Mouse (Mus musculus): ENCODE data around the gene Wdtc1.

Wdtc1 gene

DNA sequence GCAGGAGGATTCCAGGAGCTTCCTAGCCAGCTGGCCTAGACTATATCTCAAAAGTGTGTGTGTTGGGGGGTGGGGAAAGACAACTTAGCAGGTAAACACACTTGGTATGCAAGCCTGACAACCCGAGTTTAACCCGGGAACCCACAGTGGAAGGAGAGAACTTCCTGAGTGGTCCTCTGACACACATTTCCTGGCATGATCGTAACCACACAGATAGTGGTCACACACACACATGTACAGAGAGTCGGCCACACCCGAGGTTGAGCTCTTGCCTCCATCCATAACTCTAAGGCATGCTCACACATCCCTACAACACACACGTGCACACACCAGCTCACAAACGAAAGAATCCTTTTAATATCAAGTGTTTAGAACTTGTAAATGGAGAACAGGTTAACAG lies 25.2 kb downstream of the Wdtc1 start:
- DNase-seq (ENCODE audit: low read depth, low spot score): no peak

DNA sequence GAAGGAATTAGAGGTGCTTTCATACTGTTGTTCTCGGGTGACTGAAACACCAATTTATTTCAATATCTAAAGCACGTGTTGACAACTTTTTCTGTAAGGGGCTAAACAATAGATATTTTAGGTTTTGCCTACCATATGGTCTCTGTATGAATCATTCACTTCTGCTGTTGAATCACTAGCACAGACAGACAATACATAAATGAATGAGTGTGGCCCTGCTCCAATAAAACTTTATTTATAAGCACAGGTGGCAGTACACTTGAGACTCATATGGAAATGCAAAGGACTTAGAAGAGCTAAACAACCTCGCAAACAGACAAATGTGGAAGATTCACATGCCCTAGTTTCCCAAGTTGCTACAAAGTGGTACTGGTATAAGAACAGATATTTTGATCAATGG lies 33.6 kb downstream of the Wdtc1 start:
- no peak for DNase-seq (ENCODE audit: low read depth, low spot score)

DNA sequence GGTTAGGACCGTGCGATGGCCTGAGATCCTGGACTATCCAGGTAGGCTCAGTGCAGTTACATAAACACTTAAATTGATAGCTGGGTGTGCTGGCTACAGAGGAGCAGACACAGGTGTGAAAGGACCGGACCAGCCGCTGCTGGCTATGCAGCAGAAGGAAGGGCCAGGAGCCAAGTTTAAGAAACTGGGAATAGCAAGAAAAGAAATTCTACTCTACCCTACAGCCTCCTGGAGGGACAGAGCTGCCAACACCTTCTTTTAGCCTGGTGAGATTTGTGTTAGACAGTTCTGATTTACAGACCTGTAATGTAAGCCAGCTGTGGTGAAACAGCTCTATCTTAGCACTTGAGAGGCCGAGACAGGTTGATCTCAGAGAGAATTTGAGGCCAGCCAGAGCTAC lies 37.3 kb downstream of the Wdtc1 start:
- peak; percentile 67 for DNase-seq (ENCODE audit: low read depth, low spot score)

DNA sequence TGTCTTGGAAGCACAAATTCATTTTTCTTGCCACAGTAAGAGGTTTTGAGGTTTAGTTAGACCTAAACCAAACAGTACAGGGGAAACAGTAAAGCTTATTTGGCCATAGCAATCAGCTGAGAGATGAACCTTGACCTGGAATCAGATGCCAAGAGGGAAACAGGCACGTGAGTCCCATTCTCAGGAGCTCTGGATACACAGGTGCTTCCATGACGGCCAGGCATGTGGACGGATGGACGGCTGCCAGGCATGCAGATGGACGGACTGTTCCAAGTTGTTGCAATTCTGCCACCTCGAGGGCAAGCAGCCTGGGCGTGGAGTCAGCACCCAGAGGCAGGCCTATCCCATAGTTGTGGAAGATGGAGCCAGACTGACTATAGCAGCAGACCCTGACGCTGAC lies 38.4 kb downstream of the Wdtc1 start:
- DNase-seq (ENCODE audit: low read depth, low spot score): no peak

DNA sequence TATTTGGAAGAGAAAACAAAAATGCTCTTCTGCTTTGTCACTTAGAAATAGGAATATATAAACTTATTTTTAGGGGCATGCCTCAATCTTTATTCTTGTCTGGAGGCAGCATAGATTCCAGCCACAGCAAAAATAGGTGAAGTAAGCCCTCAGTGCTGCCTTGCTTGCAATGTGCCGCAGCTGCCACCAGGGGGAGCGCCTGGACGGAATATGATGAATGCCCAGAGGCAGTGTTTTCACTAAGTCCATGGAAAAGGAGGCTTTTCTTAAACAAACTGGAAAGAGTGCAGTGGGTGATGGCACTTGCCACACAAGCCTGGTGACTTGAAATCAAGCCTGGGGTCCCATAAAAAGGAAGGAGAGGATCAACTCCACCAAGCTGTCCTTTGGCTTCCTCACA lies 43.3 kb downstream of the Wdtc1 start:
- DNase-seq (ENCODE audit: low read depth, low spot score): peak; percentile 64

DNA sequence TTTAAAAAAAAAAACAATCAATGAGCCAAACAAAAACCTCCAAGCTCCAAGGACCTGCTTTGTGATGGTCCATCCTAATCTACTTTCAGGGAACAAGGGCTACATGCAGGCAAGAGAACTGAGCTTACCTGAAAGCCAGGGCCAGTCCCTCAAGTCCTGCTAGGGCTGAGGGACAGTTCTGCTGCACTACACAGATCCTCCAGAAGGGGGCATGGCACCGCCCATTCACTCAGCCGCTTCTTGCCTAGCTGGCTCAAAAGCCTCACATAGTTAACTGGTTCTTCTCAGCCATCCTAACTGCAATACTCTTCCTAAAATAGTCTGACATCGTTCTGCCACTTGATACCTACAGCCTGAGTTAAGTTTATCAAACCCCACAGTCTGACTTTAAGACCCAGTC lies 46.0 kb downstream of the Wdtc1 start:
- peak; percentile 58 for DNase-seq (ENCODE audit: low read depth, low spot score)

DNA sequence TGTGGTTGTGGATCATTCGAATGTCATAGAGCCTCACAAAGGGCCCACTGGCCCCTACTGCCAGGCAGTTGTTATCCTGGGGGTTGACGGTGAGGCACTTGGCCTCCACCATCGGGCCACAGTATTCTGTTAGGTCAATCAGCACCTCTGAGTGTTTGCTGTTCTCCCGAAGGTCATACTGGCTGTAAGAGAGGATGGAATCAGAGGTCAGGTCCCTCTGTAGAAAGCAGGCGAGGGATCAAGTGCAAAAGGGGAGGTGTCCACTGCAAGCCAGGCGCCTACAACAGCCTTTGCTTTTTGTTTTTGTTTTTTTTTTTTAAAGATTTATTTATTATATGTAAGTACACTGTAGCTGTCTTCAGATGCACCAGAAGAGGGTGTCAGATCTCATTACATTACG lies 47.5 kb downstream of the Wdtc1 start:
- DNase-seq (ENCODE audit: low read depth, low spot score): no peak

DNA sequence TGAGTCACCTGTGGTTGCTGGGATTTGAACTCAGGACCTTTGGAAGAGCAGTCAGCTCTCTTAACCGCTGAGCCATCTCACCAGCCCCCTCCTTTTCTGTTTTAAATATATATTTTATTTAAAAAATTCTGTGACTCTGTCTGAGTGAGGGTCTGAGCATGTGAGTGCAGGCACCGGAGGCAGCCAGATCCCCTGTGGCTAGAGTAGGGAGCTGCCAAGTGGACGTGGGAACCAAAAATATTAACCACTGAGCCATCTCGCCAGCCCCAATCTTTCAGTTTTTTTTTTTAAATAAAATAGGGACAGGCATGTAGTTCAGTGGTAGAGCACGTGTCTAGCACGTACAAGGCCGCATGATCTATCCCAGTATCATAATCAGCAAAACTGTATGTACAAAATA lies 48.5 kb downstream of the Wdtc1 start:
- DNase-seq (ENCODE audit: low read depth, low spot score): no peak

DNA sequence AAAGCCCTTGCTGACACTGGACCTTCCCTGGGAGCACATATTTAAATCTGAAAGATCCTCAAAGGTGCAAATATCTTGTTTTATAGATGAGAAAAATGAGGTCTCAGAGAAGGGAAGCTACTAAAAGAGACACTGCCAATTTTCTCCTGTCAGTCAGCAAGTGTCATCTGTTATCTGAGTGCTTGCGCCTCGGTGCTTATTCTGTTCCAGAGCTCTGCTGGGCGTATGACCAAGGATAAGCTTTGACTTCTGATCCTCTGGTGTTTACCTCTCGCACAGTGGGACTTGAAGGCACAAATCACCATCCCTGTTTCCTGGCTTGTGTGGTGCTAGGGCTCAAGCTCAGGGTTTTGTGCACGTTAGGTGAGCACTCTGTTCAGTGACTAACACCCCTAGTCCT lies 50.6 kb downstream of the Wdtc1 start:
- no peak for DNase-seq (ENCODE audit: low read depth, low spot score)

DNA sequence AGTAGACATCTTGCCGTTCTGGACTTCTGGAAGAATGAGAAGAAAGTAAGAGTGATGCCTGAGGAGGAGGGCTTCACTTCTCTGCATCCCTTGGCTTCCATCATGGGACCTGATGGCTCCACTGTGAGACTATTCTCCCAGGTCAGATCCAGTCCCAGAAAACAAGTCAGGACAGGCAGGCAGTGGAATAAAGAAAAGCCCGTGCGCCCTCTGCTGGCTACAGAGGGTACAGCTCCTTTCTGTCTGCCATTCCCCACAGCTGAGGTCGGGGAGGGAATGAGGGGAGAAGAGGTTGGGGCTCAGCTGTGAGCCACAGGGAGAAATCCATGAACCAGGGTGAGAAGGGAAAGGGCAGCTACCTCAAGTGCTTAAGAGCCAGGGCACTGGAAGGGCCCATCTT lies 51.5 kb downstream of the Wdtc1 start:
- no peak for DNase-seq (ENCODE audit: low read depth, low spot score)

DNA sequence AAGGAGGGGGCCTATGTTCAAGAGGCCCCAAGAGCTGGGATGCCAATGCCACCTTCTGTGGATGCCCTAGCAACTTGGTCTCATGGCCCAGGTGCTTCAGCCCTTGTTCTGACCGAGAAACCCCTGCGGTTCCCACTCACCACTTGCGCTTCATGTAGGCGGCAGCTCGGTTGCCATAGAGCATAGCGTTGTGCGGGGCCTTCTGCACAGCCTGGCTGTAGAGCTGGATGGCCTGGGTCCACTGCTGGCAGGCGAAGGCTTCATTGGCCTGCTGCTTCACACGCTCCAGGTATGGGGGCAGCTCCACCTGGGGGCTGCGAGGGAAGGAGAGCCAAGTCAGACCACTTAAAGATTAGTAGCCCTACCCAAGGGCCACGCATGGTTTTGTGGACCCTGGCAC lies 52.9 kb downstream of the Wdtc1 start:
- no peak for DNase-seq (ENCODE audit: low read depth, low spot score)

DNA sequence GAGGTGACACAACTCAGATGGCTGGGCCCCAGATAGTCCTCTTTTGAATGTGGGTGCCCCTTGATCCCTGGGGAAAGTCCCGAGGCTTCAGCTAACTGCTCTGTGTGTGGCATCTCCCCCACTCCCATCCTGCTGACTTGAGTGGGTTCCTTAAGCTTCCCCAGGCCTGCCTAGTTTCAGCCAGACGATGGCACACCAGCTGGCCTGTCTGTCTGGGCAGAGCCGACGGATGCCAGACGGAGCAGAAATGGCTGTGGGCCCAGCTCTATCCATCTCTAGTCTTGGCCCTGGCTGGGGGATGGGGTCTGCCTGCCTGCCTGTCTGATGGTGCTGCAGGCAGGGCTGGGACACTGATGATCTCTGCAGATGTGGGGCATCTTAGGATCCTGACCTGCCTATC lies 53.6 kb downstream of the Wdtc1 start:
- no peak for DNase-seq (ENCODE audit: low read depth, low spot score)

DNA sequence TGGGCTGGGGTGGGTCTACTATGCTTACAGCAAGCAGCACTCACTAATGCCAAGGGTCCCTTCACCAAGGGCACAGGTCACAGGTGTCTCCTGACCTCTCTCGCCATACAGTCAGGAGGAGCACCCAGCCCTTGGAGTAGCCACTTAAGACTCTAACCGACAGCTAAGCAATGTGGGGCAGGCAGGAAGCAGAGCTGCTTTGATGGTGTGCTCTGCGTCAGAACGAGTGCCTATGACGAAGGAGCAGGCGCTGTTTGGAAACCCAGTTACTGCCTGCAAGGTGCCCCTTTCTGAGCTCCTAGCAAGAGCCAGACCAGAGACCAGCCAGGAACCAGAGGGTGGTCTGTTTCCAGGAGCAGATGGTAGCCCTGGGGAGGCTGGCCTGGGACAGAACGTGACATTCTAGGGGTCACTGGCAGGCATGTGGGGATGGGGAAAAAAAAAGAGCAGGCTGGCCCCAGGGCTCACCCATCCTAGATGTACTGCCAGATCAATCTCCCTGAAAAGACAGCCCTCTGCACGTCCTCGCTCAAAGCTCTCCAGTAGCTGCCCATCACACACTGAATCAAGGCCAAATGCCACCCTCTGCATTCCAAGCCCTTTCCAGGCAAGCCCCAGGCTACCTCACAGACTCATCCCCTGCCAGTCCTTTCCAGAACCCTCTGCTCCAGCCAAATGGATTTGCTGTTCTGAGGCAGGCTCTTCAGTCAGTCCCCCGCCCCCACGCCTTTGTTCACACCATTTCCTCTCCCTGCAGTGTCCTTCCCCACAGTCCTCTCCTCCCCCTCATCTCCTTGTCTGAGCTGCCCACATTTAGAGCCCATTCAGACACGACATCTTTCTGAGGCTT lies 54.5 kb downstream of the Wdtc1 start:
- DNase-seq (ENCODE audit: low read depth, low spot score): no peak

DNA sequence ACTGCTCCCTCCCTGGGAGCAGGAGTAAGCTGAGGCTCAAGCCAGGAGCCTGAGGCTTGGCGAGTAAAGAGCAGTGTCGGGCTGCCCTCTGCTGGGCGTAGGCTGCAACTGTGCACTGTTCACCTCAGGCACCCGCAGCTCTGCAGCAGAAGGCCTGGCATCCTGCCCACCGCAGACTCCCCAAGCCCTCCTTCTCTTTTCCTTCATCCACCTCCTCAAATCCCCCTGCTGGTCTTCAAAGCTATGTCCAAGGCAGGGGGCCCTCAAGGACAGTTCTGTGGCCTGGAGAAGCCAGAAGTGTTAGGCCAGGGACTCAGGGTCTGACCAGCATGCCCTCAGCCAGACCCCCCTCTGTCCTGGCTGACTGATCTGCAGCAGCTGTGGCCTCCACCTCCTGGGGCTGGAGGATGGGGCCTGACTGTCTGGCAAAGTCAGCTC lies 55.5 kb downstream of the Wdtc1 start:
- DNase-seq (ENCODE audit: low read depth, low spot score): peak; percentile 71

DNA sequence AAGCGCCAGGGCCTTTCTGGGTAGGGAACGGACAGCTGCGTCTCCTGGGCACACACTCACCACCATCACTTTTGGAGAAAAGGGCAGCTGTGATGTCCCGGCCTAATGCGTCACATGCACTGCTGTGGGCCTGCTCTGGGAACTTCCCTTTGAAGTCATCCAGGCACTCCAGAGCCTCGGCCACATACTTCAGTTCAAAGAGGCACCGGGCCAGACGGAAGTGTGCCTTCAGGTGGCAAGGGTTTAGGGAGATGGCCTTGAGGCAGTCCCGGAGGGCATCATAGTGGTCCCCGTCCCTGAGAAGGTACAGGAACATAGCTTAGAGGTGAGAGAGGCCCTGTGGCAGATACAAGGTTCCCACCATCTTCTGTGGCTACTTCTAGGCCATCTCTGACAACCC lies 55.9 kb downstream of the Wdtc1 start:
- no peak for DNase-seq (ENCODE audit: low read depth, low spot score)

DNA sequence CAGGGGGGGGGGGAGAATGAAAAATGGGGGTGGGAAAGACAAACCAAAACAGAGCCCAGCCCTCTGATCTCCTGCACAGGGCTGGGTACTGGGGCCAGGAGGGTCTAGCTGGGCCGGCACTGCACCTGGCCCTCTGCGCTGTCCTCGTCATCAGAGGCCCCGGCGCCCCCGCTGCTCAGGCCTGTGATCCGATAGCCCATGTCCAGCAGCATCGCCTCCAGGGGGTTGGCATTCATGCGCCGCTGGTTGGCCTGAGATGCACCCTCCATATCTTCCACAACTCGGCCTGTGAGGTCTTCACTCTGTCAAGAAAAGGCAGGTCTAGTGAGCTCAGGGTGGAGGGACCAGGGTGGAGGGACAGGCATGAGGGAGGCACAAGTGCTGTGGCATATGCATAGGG lies 59.2 kb downstream of the Wdtc1 start:
- DNase-seq (ENCODE audit: low read depth, low spot score): no peak

DNA sequence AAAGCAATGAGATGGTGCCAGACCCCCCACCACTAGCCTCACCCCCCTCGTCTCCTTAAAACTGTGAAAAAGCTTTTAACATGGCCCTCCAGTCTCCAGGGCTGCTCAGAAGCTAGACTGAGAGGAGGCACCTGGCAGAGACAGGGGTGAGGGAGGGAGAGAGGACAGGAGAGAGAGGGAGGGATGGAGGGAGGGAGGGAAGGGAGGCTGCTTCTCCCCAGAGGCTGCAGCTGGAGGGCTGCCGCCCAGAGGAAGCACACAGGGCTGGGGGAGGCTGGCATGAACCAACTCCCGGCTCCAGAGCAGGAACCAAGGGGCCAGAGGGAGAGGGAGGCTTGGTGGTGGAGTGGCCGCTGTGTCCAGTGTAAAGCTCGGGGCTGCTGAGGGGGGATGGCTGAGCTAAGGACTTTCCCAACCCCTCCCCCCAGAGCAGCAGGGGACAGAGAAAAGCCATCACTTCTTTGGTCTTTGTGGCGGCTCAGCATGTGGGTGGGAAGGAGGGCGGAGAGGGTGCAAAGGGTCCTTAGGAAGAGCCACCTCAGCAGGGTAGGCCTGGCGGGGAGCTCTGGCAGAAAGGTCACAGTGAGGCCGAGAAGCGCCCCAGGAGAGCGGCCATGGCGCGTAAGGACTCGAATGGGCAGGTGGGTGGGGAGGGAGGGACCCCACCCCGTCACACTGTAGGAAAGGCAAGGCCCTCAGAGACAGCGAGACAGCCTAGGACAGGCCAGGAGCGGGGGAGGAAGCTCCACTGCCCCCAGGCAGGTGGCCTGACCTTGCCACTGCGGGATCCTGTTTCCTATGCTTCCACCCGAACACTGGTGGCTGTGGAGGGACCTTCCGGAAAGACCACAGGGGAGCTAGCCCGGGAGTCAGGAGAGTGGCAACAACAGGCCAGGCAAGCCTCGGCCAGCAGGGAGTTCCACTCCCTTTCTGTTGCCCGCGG lies 60.1 kb downstream of the Wdtc1 start:
- DNase-seq (ENCODE audit: low read depth, low spot score): no peak

DNA sequence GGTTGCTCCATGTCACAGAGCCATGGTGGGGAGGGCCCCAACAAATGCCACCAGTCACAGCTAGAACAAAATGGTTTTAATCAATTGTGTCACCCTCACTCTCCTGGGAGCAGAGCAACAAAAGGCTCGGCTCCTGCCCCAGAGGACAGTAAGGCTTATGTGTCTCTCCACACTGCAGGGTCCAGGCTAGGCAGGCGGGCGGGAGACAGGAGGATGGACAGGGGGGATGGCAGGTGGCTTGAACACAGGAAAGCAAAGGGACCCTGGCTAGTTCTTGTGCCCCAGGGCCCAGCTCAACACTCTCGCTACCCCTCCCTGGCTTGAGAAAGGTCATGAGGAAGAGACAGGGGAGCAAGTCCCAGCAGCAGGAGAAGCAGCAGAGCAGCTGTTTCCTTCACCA lies 60.9 kb downstream of the Wdtc1 start:
- no peak for DNase-seq (ENCODE audit: low read depth, low spot score)

DNA sequence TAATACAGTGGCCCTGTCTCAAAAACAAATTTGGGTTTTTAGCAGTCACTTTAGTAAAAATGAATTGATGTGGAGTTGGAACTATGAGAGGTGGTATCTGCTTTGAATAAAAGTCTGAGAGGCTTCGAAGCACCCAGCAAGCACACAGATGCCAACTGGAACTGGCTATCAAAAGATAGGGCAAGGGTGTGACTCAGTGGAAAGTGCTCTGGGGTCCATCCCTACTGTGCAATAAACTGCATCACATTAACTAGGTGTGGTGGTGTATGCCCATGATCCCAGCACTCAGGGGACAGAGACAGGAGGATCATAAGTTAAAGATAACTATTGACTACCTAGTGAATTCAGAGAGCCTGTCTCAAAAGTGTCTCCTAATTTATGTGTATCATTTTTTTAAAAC lies 62.0 kb downstream of the Wdtc1 start:
- no peak for DNase-seq (ENCODE audit: low read depth, low spot score)

DNA sequence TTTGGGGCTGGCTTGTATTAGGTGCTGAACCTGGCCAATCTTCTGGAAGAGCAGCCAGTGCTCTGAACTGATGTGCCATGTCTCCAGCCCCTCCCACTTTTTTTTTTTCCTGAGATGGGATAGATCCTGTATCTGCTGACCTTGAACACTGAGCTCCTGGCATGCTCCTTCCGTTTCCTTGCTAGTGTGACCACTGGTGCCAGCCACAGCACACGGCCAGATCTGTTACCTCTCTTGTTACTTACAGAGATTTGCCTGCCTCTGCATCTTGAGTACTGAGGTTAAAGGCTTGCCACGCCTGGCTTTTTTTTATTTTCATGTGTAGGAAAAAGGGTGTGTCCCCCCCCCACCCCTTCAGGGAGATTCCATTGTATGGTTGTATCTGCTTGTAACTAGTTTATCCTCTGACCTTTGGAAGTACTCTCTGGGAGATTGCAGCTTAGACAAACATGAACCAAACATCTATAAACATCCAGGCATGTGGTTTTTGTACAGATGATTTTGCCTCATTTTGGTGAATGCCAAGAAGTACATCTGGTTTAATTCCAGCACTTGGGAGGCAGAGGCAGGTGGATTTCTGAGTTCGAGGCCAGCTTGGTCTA lies 66.7 kb downstream of the Wdtc1 start:
- DNase-seq (ENCODE audit: low read depth, low spot score): no peak

DNA sequence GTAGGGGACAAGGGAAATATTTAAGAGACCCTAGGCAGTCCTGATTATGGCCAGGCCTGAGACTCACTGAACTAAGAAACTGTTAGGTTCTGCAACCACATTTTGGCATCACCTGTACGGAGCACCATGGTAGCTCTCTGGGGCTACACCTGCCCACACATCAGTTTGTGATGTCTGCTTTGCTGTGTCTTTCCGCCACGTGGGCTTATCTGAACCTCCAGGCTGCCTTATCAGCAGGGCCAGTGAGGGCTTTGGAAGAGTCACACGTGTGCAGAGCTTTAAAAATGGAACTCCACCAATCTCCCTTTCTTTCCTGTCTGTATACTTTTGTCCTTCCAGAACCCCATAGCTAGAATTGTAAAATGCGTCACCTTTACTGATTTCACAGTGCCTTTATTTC lies 67.3 kb downstream of the Wdtc1 start:
- no peak for DNase-seq (ENCODE audit: low read depth, low spot score)

DNA sequence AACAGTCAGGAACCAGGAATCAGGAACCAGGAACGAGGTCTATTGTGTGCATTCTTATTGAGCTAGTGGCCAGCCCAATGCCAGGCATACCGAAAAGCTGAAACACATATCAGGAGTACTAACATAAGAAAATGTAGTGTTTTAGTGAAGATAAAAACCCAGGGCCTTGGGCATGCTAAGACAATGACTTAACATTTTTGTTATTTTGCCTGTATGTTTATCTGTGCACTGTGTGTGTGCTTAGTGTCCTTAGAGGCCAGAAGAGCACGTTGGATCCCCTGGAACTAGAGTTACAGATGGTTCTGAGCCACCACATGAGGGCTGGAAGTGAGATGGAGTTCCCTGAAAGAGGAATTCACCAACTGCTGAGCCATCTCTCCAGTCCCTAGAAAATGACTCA lies 68.0 kb downstream of the Wdtc1 start:
- DNase-seq (ENCODE audit: low read depth, low spot score): no peak

Measured in skeletal muscle tissue, adult 2 months (tissue).